Mouse (Mus musculus) ovary, postnatal 14 days (tissue): Measurements from ENCODE around the gene Rab6a.

Source experiments
- DNase-seq: peaks from one replicate; pipeline ENCODE4 v3.0.0; 2022; ENCODE audit warnings: low spot score

The Rab6a gene

DNA sequence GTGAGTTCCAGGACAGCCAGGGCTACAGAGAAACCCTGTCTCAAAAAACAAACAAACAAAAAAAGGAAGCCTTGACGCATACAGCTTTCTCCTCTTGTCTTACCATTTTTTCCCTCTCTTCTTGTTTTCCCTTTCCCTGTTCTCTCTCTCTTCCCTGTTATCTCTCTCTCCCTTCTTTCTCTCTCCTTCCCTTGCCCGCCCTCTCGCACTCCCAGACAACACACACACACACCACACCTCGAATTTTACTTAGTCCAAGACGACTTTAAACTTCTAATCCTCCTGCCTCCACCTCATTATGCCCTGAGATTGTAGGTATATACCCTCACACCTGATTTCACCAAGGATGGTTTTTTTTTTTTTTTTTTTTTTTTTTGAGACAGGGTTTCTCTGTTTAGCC lies 76.9 kb downstream of the Rab6a start:
- no peak for DNase-seq

DNA sequence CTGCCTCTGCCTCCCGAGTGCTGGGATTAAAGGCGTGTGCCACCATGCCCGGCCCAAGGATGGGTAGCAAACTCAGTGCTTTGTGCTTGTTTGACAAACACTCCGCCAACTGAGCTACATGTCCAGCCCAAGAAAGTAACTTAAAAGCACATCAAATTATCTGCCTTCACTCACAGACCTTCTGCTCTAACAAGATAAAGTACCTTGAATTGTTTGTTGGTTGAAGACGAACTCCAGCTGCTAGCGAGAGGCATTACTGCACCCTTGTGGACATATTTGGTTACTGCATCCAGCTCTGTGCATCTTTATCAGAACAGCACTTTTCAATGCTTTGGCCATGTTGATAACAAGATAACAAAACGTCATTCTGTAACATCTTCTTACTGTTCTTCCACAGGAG lies 77.3 kb downstream of the Rab6a start:
- DNase-seq, result peak; percentile 54

DNA sequence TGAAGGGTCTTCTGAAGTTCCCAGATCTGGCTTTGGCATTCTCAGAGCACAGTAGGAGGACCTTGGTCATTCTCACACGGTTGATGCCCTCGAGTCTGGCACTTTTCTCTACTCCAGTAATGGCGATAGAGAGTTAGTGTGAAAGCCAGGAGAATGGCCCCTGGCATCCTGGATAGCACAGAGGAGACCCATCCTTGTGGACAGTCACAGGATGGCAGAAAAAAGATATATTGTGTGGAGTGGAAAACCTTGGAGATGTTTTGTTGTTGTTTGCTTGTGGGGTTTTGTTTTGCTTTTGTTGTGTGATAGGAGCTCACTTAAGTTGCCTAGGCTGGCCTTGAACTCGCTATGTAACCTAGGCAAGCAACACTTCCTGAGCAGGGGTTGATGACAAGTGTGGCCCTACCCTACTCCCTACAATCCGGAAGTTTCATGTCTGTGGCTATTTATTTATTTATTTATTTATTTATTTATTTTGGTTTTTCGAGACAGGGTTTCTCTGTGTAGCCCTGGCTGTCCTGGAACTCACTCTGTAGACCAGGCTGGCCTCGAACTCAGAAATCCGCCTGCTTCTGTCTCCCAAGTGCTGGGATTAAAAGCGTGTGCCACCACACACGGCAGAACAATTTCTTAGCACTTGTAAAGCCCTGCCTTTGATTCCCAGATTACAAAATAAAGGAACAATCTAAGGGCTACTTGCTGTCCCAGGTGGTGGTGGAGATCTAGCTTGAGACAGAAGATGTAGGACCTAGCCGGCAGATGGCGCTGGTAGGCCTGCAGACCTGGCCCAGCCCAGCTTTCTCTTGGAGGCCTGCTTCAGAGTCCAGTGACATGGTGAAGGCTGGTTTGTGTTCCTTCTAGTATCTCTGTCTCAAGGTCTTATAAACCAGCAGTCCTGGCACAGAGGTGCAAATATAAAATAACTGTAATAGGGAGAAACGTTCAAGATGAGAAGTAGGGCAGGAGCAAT lies 78.1 kb downstream of the Rab6a start:
- peak; percentile 70 for DNase-seq

DNA sequence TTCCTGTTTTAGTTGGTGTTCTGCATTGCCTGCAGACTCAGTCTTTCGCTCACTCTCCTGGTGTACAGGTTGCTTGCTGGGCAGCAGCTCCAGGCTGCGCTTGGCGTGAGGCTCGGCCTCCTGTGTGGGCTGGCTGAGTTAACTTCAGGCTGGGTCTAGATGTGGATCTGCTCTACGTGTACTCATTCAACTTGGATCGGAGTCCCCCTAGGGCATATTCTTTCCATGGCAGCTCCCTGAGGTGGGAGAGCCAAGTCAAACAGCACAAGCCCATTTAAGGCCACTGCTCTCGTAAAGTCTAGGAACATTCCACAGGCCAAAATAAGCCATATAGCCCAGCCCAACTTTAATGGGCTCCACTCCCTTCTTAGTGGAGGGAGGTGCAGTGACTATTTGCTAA lies 81.3 kb downstream of the Rab6a start:
- no peak for DNase-seq
